Mouse (Mus musculus) neural tube, embryonic 12.5 days (tissue): ENCODE data around the gene Sftpd. TPM values are rescaled to one million over a fixed set of nuclear protein-coding genes. Genes with fewer than 3 reads are reported as not detected.

Source experiments
- ATAC-seq: fragments of 200-750 bp; cut with Nextera tagmentation; 2 replicates; pipeline ENCODE4 v1.8.0; 2017; ENCODE audit warnings: low read depth, mild to moderate bottlenecking, moderate TSS enrichment, moderate library complexity; ENCODE audit not compliant: low FRiP score
- H3K27ac ChIP-seq: fragments of 300-500 bp; sonication (generic); 2 replicates; pipeline ENCODE4 v1.5.1; 2016
- H3K27me3 ChIP-seq: fragments of 300-500 bp; sonication (generic); replicated peaks from 2 replicates; pipeline ENCODE4 v1.6.1; 2016; ENCODE audit warnings: mild to moderate bottlenecking
- H3K36me3 ChIP-seq: fragments of 300-500 bp; sonication (generic); 2 replicates; pipeline ENCODE4 v1.6.1; 2016; ENCODE audit warnings: mild to moderate bottlenecking
- H3K4me1 ChIP-seq: fragments of 300-500 bp; sonication (generic); 2 replicates; pipeline ENCODE4 v1.6.1; 2016
- H3K4me2 ChIP-seq: fragments of 300-500 bp; sonication (generic); replicated peaks from 2 replicates; pipeline ENCODE4 v1.6.1; 2016; ENCODE audit warnings: mild to moderate bottlenecking
- H3K4me3 ChIP-seq: fragments of 300-500 bp; sonication (generic); 2 replicates; pipeline ENCODE4 v1.5.1; 2016
- H3K9ac ChIP-seq: fragments of 300-500 bp; sonication (generic); 2 replicates; pipeline ENCODE4 v1.6.1; 2016; ENCODE audit warnings: mild to moderate bottlenecking
- H3K9me3 ChIP-seq: fragments of 300-500 bp; sonication (generic); 2 replicates; pipeline ENCODE4 v1.6.1; 2016; ENCODE audit warnings: mild to moderate bottlenecking
- WGBS: fragments of 180-500 bp; shearing (Covaris S2); methylation state at CpG from one replicate; pipeline ENCODE4 v1.1.7; 2016; 5-methylcytosine and 5-hydroxymethylcytosine counted together
- polyA plus RNA-seq: library from polyadenylated mRNA; unstranded; fragments of >200 nt; fragmentation: Nextera tagmentation; extraction: Ambion mirVana; gene quantifications from 2 replicates; pipeline ENCODE4 v1.2.1, GENCODE M21; 2016

Sftpd gene
- polyA plus RNA-seq, 1 experiment from 2014 or later, result not detected

DNA sequence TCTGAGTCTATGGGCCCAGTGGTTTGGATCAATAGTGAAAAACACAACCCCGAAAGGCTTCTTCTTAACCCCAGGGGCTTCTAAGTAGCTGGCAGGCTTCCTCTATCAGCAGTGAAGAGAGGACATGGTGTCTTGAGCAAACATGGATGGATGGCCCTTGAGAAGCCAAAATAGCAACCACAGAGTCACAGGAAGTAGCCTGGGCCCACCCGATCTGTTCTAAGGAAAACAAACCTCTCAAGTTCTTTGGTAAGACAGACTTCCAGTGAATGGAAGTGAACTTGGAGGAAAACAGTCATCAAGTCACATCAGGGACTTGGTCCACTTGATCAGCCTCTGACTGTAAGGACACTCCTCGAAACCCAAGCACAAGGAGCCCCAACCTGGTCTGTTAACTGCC is 38.0 kb downstream of the Sftpd start:
- Histone ChIP-seq H3K9ac (no peak overlapping the region), H3K36me3 (no peaks in the 10 kb centered on the region), H3K27me3 (no peaks in the 10 kb centered on the region), H3K4me3 (no peak overlapping the region), H3K4me2 (no peak overlapping the region), H3K9me3 (no peaks in the 10 kb centered on the region), H3K27ac (no peak overlapping the region), H3K4me1 (no peaks in the 10 kb centered on the region)
- WGBS, result 85% methylated on average over 3 of the region's 3 CpGs
- no peak for ATAC-seq

DNA sequence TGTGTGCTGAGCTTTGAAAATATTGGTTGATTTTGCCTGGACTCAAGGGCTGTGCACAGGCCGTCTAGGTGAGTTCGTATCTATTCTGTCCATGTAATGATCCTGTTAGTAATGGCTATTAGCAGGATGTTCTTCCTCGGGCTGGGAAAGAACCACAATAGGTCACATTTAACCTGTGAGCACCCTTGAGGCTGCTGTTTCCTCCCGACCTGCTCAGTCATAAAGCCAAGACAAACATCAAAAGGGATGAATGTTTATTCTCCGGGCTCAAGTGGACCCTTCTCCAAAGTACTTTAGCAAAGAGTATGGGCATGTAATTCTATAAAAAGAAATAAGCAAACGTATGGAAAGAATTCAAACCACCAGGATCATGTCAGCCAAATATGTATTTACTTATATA is 38.9 kb downstream of the Sftpd start:
- Histone ChIP-seq H3K4me1 (no peaks in the 10 kb centered on the region), H3K9ac (no peak overlapping the region), H3K4me3 (no peak overlapping the region), H3K36me3 (no peaks in the 10 kb centered on the region), H3K9me3 (no peaks in the 10 kb centered on the region), H3K4me2 (no peak overlapping the region), H3K27me3 (no peaks in the 10 kb centered on the region), H3K27ac (no peak overlapping the region)
- WGBS, result 69% methylated on average over 6 of the region's 6 CpGs
- no peak for ATAC-seq

DNA sequence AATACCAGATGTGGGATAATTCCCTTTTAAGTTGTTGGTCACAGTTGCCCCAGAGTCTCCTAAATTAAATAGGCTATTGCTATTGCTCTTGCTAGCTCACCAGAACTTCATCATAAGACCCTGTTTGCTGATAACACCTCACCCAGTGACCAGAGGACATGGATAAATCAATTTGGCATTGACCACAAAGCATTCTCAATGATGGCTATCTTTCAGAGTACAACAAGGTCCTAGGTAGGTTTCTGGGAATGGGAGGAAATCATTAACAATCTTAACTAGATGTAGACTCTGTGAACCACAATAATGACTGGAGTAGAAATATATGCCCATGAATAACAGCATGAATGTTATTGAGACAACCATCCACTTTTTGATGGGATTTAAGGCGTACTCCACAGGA is 44.3 kb downstream of the Sftpd start:
- Histone ChIP-seq H3K27me3 (no peaks in the 10 kb centered on the region), H3K9me3 (no peaks in the 10 kb centered on the region), H3K4me3 (no peak overlapping the region), H3K36me3 (no peaks in the 10 kb centered on the region), H3K4me1 (no peaks in the 10 kb centered on the region), H3K9ac (no peak overlapping the region), H3K4me2 (no peak overlapping the region), H3K27ac (no peak overlapping the region)
- 85% methylated on average over 1 of the region's 1 CpGs for WGBS
- no peak for ATAC-seq

- no peak for ATAC-seq
- Histone ChIP-seq H3K4me2 (no peak overlapping the region), H3K36me3 (no peaks in the 10 kb centered on the region), H3K9me3 (no peaks in the 10 kb centered on the region), H3K4me3 (no peak overlapping the region), H3K27ac (no peak overlapping the region), H3K9ac (no peak overlapping the region), H3K4me1 (no peaks in the 10 kb centered on the region), H3K27me3 (no peaks in the 10 kb centered on the region)
These were observed 47.9 kb downstream of the Sftpd start for GRCm38 (mm10) chr14:41137006-41137405.

- H3K9me3 ChIP-seq, result no peaks in the 10 kb centered on the region
- no peaks in the 10 kb centered on the region for H3K4me1 ChIP-seq
- WGBS, result 88% methylated on average over 7 of the region's 7 CpGs
- no peak for ATAC-seq
- no peaks in the 10 kb centered on the region for H3K27me3 ChIP-seq
- no peak within 1 kb of the TSS for H3K9ac ChIP-seq
- no peak within 1 kb of the TSS for H3K4me2 ChIP-seq
- H3K36me3 ChIP-seq, result no peaks in the 10 kb centered on the region
- no peak within 1 kb of the TSS for H3K27ac ChIP-seq
- no peak within 1 kb of the TSS for H3K4me3 ChIP-seq
These were observed 53.4 kb downstream of the Sftpd start, which contains the start of gene Sftpa1 for GRCm38 (mm10) chr14:41131540-41131939. Gene Sftpa1, plus strand, starts transcription at chr14:41131782.

- Histone ChIP-seq H3K4me1 (no peaks in the 10 kb centered on the region), H3K27ac (no peak overlapping the region), H3K27me3 (no peaks in the 10 kb centered on the region), H3K36me3 (no peaks in the 10 kb centered on the region), H3K4me2 (no peak overlapping the region), H3K9ac (no peak overlapping the region), H3K9me3 (no peaks in the 10 kb centered on the region), H3K4me3 (no peak overlapping the region)
- ATAC-seq, result no peak
- 29% methylated on average over 4 of the region's 4 CpGs for WGBS
These were observed 57.0 kb downstream of the Sftpd start for GRCm38 (mm10) chr14:41127997-41128396.

GRCm38 (mm10) chr14:41124683-41125082 is 60.3 kb downstream of the Sftpd start:
- Histone ChIP-seq H3K4me3 (no peak overlapping the region), H3K9ac (no peak overlapping the region), H3K9me3 (no peaks in the 10 kb centered on the region), H3K27me3 (no peaks in the 10 kb centered on the region), H3K36me3 (no peaks in the 10 kb centered on the region), H3K4me2 (no peak overlapping the region), H3K4me1 (no peaks in the 10 kb centered on the region), H3K27ac (no peak overlapping the region)
- ATAC-seq, result no peak
- 88% methylated on average over 5 of the region's 5 CpGs for WGBS

Other genes with a start within 250 kb of the Sftpd start
- gene Tspan14, start 218.3 kb downstream of the Sftpd start, polyA plus RNA-seq, result 99.6 and 99.7 TPM in 2 replicates
- 56.4 and 59.2 TPM in 2 replicates for gene Fam213a, start 171.4 kb downstream of the Sftpd start, polyA plus RNA-seq
- gene Dydc2, start 115.9 kb downstream of the Sftpd start, polyA plus RNA-seq, result 0.34 TPM in 1 of 2 replicates, not detected in the other
- not detected in 2 replicates for gene Dydc1, start 112.2 kb downstream of the Sftpd start, polyA plus RNA-seq
- not detected in 2 replicates for gene Mat1a, start 80.1 kb downstream of the Sftpd start, polyA plus RNA-seq
- gene Sftpa1, start 53.4 kb downstream of the Sftpd start, polyA plus RNA-seq, result not detected in 2 replicates
- gene Mbl1, start 33.7 kb downstream of the Sftpd start, polyA plus RNA-seq, result not detected in 2 replicates
- 0.10 TPM in 1 of 2 replicates, not detected in the other for gene Gm2832, start 93.7 kb upstream of the Sftpd start, polyA plus RNA-seq
- not detected in 2 replicates for gene Gm5798, start 163.5 kb upstream of the Sftpd start, polyA plus RNA-seq
- gene Gm7945, start 201.2 kb upstream of the Sftpd start, polyA plus RNA-seq, result not detected in 2 replicates
- not detected in 2 replicates for gene Gm6482, start 223.1 kb upstream of the Sftpd start, polyA plus RNA-seq